Mouse (Mus musculus): Measurements from ENCODE around the gene Syne2. TPM values are rescaled to one million over a fixed set of nuclear protein-coding genes. Genes with fewer than 3 reads are reported as not detected.

Syne2 gene
- total RNA-seq, 2 experiments from 2014 or later = 5.1 to 6.8 TPM

DNA sequence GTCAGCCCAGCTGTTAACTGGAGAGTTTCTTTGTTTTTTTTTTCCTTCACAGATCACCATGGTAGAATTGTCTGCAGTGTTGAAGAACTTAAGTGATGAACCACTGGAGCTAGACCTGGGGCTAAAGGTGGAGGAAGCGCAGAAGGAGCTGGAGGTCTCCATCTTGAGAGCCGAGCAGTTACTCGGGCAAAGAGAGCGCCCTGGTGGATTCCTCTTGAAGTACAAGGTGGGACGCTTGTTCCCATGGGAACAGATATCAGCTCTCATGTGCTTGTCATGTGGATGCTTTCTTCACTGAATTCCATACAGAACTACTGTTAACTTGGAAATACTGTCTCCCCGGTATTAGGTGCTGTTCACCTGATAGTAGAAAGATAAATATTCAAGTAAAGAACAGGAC is 101.0 kb downstream of the Syne2 start:
- no peak for ATAC-seq (replicated peaks; ENCODE audit: poor library complexity)

DNA sequence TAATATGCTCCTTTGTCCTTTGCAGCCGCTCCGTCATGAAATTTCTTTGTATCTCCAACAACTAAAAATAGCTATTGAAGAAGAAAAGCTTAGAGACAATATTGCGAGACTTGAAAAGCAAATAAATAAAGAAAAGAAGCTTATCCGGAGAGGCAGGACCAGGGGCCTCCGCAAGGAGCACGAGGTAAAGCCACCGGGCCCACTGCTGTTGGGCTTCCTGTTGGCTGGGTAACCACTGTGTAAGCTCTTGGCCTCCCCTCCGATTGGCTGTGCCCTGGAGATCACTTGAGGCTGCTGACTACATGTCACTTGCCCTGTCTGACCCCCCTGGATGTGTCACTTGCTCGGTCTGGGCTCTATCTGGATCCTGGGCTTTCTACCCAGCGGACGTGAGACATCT is 105.0 kb downstream of the Syne2 start:
- no peak for ATAC-seq (replicated peaks; ENCODE audit: poor library complexity)

DNA sequence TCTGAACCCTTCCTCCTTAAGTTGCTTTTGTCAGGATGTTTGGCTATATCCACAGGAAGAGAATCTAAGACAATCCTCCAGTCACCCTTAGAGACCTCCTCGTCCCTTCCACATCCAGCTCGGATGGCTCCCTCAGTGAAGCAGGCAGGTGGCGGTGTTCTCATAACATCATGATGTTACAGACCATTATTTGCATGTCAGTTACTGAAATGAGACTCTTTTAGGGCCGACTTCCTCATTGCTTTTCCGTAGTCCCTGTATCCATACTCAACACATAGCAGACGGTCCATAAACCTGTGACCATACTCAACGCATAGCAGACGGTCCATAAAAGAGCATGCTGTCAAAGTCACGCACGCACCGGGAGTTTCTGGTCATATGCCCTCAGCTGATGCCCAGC is 106.9 kb downstream of the Syne2 start:
- ATAC-seq (replicated peaks; ENCODE audit: poor library complexity) = no peak

DNA sequence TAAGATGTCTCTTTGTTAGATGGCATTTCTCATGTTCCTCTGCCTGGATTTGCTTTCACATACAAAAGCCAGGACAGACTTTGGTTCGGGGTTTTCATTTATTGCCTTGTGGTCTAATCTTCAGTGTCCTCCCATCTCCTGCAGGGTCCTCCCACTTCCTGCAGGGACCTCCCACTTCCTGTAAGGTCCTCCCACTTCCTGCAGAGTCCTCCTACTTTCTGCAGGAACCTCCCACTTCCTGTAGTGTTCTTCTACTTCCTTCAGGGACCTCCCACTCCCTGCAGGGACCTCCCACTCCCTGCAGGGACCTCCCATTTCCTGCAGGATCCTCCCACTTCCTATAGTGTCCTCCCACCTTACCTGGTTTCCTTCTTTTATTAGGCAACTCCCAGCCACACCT is 109.7 kb downstream of the Syne2 start:
- ATAC-seq (replicated peaks; ENCODE audit: poor library complexity) = peak; percentile 74

DNA sequence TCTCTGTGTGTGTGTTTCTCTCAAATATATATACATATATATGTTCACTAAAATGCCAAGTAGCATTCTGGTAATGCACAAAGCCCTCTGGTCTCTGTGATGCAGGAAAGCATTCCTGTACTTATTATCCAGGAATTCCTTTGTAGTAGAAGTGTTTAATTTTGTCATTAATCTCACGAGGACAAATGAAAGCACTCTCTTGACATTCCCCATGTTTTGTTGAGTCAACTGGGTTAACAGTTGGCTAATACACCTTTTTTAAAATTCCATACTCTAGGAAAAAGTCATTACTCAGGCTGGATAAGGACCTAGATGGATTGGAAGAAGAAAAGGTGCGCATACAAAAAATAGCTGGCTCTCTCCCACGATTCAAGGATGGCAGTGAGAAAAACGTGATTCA is 115.6 kb downstream of the Syne2 start:
- no peak for ATAC-seq (replicated peaks; ENCODE audit: poor library complexity)

DNA sequence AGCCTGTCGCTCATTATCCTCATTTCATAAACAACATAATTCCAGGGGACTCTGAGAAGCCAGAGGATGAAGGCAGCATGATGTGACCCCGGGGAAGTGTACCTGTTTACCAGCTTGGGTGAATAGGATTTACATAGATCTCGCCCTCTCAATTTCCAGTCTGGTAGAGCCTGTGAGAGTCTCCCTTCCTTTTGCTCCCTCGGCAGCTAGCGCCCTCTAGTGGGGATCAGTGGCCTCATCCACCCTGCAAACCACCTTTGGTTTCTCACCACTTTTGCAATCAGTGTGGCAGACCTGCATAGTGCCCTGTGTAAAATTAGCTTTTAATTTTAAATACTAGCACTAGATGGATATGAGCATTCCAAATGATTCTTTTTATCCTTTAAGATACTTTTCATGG is 133.4 kb downstream of the Syne2 start:
- peak; percentile 72 for ATAC-seq (replicated peaks; ENCODE audit: poor library complexity)

DNA sequence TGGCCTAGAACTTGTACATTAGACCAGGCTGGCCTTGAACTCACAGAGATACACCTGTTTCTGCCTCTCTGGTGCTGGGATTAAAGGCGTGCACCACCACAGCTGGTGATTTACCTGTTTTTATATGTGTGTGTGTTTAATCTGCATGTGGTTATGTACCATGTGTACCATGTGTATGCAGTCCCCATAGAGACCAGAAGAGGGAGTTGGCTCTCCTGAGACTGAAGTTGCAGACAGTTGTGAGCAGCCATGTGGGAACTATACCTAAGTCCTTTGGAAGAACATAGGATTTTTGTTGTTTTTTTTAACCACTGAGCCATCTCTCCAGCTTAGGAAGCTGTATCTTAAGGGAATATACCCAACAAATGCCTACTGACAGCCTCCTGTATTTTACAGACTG is 134.1 kb downstream of the Syne2 start:
- ATAC-seq (replicated peaks; ENCODE audit: poor library complexity) = no peak

DNA sequence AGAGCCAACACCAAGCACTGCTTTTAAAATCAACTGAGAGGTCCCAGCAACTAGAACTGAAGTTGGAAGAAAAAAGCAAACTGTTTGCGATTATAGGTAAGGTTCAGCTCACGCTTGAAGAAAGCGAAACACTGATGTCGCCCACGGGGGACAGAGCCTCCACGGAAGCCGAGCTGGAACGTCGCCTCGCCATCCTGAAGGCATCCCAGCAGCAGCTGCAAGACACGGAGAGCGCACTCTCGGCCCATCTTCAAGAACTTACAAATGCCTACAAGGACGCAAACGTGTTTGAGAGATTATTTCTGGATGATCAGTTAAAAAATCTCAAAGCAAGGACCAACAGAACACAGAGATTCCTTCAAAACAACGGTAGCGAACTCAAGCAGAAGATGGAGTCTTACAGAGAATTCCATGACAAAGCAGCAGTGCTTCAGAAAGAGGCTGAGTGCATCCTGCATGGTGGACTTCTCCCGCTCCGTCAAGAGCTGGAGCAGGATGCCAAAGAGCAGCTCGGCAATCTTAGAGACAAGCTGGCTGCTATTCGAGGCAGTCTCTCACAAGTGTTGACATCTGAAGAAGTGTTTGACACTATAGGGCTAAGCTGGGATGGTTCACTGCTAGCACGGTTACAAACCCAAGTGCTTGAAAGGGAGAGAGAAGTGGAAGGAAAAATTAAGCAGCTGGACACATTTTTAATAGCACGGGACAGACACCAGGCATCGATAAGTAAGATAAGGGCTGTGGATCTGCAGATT is 148.7 kb downstream of the Syne2 start:
- ATAC-seq (replicated peaks; ENCODE audit: poor library complexity) = no peak

DNA sequence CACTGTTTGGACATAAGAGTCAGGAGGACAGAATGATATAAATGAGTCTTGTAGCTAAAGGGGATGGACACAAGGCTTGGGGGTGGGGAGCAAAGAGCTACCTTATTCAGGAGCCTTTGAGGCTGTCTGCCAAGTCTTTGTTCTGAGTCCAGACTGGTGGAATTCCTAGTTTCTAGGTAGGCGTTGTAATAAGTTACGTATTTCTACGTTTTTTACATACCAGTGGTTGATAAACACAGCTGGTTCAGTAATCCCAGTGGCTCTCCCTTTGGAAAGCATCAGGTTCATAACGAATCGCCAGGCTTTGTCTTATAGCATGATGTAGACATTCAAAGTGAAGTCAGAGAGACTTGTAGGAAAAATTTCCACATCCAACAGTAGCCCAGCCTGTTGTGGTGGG is 161.1 kb downstream of the Syne2 start:
- no peak for ATAC-seq (replicated peaks; ENCODE audit: poor library complexity)

DNA sequence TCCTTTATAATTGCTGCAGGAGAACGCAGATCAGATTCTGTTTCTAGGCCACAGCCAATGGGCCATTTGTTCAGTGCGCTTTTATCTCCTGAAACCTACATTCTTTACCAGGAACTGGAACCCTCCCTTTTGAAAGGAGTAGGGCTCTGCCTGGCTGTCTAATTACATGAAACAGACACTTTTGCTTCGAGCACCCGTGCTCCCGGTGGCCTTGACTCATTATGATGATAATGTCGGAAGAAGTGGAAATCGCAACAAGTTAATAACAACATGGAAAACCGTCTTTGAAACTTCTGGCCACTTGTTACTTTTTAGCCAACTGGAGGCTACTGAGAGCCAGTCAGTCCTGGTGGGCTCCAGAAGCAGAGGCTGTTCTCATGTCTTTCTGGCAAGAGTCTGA is 165.4 kb downstream of the Syne2 start:
- no peak for ATAC-seq (replicated peaks; ENCODE audit: poor library complexity)

DNA sequence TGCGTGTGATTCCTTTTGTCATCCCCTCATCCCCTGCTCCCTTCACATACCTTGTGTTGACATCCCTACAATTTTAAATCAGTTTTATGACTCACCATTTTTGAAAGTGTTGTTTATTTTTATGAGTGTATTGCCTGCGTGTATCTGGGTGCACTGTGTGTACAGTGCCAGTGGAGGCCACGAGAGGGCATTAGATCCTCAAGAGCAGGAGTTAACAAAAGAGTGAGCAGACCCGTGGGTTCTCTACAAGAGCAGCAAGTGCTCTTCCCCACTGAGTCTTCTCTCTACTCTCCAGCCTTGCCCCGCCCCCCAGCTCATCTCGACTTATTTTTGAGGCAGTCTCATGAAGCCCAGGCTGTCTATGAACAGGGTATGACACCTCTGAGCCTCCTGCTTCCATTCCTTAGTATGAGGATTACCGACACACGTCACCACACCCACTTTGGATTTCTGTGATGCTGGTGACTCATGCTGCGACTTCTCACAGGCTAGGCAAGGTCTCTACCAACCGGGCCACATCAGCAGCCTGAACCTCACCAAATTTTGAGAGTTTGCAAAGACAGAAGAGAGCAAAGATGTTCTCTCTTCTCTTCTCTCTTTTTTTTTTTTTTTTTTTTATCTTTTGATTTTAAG is 174.4 kb downstream of the Syne2 start:
- ATAC-seq (replicated peaks; ENCODE audit: poor library complexity) = no peak

DNA sequence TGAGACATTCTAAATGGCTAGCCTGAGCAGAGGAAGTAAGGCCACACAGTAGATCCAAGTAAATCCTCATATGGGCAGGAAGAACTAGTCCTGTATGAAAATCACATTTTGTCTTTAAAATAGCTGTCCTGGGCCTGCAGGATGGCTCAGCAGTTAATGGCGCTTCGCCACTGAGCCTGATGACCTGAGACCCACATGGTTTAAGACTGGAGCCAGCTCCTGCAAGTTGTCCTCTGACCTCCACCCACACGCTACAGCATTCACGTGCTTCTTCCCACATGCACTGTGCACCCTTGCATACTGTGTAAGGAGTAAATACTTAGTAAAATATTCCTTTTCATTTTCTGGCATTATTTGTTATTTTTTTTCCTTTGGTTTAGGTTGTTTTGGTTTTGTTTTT is 175.0 kb downstream of the Syne2 start:
- no peak for ATAC-seq (replicated peaks; ENCODE audit: poor library complexity)

DNA sequence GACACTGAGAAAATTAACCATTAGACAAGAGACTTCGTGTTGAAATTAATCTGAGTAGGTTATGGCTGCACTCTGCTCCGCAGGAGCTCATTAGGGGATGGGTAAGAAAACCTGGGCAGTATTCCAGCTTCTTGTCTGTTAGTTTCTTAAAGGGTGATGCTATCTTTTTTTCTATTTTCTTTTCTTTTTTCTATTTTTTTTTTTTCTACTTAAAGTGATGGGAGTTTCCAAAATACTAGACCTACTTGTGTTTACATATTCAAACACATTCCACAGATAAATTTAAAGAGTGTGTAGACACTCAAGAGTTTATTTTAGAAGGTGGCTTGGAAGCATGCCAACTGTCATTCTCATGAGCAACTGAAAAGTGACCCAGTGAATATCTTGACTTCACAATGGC is 177.2 kb downstream of the Syne2 start:
- no peak for ATAC-seq (replicated peaks; ENCODE audit: poor library complexity)

DNA sequence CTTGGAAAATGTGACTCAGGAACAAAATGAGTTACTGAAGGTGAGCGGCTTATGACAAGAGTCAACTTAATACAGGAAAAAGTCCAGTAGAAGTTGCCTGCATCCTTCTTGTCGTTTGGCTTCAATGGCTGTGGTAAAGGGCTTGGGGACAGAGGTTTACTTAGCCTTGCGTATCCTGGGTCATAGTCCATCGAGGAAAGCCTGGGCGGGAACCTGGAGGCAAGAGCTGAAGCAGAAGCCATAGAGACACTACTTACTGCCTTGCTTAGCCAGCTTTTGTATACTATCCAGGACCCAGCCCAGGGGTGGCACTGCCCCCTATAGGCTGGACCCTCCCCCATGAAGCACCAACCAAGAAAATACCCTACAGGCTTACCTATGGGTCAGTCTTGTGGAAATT is 179.6 kb downstream of the Syne2 start:
- ATAC-seq (replicated peaks; ENCODE audit: poor library complexity) = no peak

DNA sequence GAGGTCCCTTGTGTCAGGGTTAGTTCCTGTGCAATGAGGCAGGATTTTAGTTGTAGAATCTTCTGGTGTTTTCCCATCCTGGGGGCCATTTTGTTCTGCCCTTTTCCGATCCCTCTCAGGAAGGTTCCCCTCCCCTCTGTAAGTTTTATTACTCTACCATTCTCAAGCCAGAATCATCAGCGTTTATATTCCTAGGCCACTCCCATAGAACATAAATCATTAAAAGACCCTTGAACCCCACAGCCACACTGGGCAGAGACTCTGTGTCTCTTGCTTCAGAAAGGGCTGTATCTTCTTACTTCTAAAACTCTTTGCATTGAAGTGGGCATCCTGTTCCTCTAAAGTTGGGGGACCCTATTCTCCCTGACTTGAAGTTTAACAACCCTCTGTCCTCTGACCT is 180.5 kb downstream of the Syne2 start:
- ATAC-seq (replicated peaks; ENCODE audit: poor library complexity) = no peak

DNA sequence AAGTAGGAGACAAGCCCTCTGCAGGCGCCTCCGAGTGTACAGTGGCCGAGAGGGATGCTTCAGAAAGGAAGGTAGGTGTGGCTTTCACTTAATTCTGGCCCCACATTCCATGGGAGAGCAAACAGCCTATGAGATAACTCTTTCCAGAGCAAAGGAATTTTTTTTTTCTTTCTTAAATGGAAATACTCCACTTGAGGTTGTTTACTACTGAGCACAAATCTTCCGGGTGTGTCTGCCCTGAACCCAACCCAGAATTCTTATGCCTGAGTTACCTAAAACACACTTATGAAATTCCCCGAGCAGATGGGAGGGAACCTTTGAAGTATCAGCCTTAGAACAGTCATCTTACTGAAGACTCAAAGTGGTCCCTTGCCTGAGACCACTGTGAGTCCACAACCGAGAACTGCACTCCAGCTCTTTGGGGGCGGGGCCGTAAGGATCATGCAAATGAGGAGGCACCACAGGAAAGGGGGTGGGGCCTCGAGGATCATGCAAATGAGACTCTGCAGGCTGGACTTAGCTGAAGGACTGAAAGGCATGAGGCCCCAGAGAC is 186.8 kb downstream of the Syne2 start:
- peak; percentile 68 for ATAC-seq (replicated peaks; ENCODE audit: poor library complexity)

DNA sequence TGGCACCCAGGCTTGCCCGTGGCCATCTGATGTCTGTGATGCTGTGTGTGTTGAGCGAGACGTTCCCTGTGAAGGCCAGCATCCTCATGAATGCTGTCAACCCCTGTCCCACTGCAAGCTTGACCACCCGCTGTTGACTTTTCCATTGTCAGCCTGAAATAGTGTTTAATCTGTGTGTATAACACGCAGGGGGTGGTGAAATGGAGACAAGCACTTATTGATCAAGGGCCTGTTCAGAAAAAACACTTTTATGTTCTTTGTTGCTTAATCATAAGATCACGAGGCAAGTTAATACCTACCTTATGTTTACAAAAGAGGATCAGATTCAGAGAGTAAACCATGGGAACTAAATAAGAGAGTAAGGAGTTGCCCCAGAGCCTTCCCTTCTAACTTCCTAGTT is 191.1 kb downstream of the Syne2 start:
- no peak for ATAC-seq (replicated peaks; ENCODE audit: poor library complexity)

DNA sequence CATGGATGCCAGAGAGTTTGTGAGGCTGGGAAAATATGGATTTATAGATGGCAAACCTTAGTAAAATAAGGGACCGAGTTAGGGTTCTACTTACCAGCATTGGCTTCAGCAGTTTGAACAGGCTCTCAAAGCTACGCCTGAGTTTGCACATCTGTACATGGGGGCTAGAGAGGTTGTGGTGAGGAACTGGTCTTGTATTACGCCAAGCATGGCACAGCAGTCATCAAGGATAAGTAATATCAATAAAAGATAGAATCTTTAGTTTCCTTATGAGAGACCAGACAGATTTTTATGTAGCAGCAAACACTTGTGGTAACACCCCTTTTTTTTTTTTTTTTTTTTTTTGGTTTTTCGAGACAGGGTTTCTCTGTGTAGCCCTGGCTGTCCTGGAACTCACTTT is 194.9 kb downstream of the Syne2 start:
- ATAC-seq (replicated peaks; ENCODE audit: poor library complexity) = no peak

DNA sequence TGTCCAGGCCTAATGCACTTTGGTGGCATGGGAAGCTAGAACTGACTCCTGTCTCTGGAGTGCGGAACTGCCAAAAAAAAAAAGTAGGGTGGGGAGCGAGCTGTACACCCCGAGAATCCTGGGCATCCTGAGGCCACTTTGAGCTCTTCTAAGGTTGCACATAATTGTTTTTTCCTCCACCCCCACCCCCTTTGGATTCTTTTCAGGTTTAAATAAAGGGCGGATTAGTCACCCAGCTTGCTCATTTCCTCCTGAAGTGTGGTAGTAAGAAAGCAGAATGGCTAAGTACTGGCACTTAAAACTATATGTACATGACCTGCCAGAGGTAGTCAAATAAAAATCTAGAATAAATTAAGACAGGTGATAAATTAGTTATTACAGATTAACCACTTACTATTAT is 195.5 kb downstream of the Syne2 start:
- no peak for ATAC-seq (replicated peaks; ENCODE audit: poor library complexity)

DNA sequence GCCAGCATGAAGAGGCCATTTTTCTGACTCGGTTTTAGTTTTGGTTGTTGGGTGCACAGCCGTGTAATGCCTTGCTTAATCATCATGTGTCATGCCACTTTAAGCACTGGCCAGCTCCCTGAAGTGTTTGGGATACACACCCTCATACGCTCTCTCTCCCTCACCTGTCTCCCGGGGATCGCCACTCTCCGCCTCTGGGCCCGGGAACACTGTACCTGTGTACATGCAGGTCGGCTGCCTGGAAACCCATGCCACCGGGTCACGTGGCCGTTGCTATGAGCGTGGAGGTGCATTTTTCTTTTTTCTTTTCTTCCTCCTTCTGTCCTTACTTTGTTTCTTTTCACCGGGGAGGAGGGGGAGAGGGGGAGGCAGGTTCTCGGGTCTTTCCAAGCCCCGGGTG is 197.1 kb downstream of the Syne2 start:
- ATAC-seq (replicated peaks; ENCODE audit: poor library complexity) = no peak

DNA sequence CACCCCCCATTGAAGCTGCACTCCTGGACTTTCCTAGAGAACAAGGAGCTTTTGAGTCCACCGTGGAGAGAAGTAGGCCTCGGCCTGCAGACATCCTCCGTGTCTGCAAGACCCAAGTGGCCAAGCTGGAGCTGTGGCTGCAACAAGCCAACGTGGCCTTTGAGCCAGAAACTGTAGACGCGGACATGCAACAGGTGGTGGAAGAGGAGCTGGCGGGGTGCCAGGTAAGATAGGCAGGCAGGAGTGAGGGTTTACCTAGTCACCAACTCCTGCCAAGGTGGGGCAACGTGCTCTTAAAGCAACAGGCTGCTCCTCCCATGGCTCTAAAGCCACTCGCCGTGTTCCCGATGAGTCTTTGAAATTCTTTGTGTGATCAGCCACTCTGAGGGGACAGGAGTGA is 197.6 kb downstream of the Syne2 start:
- ATAC-seq (replicated peaks; ENCODE audit: poor library complexity) = no peak

Data from megakaryocyte progenitor cell, adult 5-6 weeks (primary cell).